Mouse (Mus musculus): ENCODE data around the gene Lrig1.

GRCm38 (mm10) chr6:94592710-94593109 lies 107.2 kb downstream of the Lrig1 start:
- TF ChIP-seq CTCF (IDR thresholded peaks at IDR 0.05; ENCODE audit: insufficient read depth, low read length) = no peak
- TF ChIP-seq POLR2A (IDR thresholded peaks at IDR 0.05; ENCODE audit: borderline replicate concordance, extremely low read depth, low read depth, low read length) = no peak
